Mouse (Mus musculus) cerebellum, adult (tissue): ENCODE measurements around the gene Gm9268.
"Not testable (repeated sequence)": the region's sequence is repeated elsewhere in the genome, so short reads cannot be mapped to it uniquely, and the experiment has no call there.

ENCODE experiments used
- ATAC-seq: cut with Nextera tagmentation; 2 replicates; pipeline ENCODE4 v1.9.2; 2017; ENCODE audit warnings: mild to moderate bottlenecking, moderate library complexity, mixed read lengths; ENCODE audit not compliant: insufficient number of reproducible peaks, low FRiP score, low TSS enrichment

The Gm9268 gene

GRCm38 (mm10) chr7:43018465-43018864, at the start of gene Gm9268:
Gene Gm9268, plus strand, starts transcription at chr7:43018765.
- ATAC-seq, result not testable (repeated sequence)

GRCm38 (mm10) chr7:42980098-42980497, 38.5 kb upstream of the Gm9268 start:
- ATAC-seq, result no peak

- ATAC-seq, result no peak
Measured at GRCm38 (mm10) chr7:42980739-42981138, 37.8 kb upstream of the Gm9268 start.

- ATAC-seq, result no peak
Measured at GRCm38 (mm10) chr7:43077831-43078230, 59.3 kb downstream of the Gm9268 start.
